Mouse (Mus musculus): ENCODE measurements around the gene Adam8.

The Adam8 gene

GRCm38 (mm10) chr7:139979011-139979719 is 13.2 kb downstream of the Adam8 start:
- peak; percentile 24 for DNase-seq (ENCODE audit: extremely low spot score, low spot score)

GRCm38 (mm10) chr7:139978278-139978892 is 14.0 kb downstream of the Adam8 start, which contains the start of gene 6430531B16Rik:
Gene 6430531B16Rik (minus strand): TSS chr7:139978755.
- DNase-seq (ENCODE audit: extremely low spot score, low spot score): peak; percentile 80

GRCm38 (mm10) chr7:139975471-139975870 is 16.9 kb downstream of the Adam8 start:
- DNase-seq (ENCODE audit: extremely low spot score, low spot score): no peak

DNA sequence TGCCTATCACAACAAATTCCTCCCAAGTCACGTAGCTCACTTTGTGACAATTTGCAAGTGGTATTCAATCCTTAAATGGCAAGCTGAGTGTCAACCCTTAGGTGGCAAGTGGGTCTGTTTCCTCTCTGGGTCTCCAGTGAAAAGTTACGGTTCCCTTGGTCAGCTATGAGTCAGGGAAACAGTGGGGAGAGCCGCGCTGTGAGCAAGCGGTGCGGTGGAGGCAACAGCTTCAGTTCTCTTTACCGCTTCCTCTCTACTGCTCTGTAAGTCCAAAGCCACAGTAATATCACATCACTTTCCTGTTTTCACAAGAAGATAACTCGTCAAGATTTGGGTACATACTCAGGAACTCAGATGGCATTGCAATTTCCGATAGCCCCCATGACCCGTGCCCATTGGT is 18.1 kb downstream of the Adam8 start:
- DNase-seq (ENCODE audit: extremely low spot score, low spot score): no peak

- no peak for DNase-seq (ENCODE audit: extremely low spot score, low spot score)
Observed at GRCm38 (mm10) chr7:139972923-139973331, 19.4 kb downstream of the Adam8 start.

DNA sequence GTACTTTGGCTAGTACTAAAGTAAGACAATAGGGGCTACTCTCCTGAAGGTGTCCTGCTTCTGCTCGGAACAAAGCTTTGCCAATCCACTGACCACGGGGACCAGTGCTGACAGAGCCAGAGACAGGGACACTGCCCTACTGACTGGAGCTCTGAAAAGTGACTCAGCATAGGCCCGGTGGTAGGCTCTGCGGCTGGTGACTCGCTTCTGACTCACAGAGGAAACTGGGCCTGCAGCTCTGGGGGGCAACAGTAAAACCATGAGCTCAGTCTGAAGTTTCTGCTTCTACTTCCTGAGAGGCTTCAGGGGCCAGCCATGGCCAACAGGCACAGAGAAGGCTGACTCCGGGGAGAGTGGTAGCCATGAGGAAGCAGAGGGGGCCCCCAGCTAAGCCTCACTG is 20.9 kb downstream of the Adam8 start:
- no peak for DNase-seq (ENCODE audit: extremely low spot score, low spot score)

DNA sequence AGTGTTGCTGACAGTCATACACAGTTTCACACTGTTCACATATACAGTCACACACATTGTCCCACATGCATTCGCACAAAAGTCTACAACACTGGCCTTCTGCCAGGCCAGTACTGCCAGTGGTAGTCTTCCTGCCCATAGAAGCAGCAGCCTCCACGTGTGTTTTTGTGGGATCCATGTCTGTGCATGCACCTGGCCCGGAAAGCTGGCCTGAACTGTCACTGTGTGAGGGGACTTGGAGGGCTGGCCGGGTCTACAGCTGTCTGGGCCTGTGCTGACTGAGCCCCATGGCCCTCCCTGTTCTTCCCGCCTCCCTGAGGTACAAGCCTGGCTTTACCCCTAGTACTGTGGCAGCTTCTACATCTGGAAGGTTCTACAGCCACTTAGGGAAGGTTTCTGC is 21.4 kb downstream of the Adam8 start:
- no peak for DNase-seq (ENCODE audit: extremely low spot score, low spot score)

- no peak for DNase-seq (ENCODE audit: extremely low spot score, low spot score)
Observed at GRCm38 (mm10) chr7:139970216-139970919, 22.0 kb downstream of the Adam8 start.

- peak; percentile 79 for DNase-seq (ENCODE audit: extremely low spot score, low spot score)
Observed at GRCm38 (mm10) chr7:139969348-139970130, 22.8 kb downstream of the Adam8 start.

GRCm38 (mm10) chr7:139968428-139968827 is 23.9 kb downstream of the Adam8 start:
- DNase-seq (ENCODE audit: extremely low spot score, low spot score): no peak

DNA sequence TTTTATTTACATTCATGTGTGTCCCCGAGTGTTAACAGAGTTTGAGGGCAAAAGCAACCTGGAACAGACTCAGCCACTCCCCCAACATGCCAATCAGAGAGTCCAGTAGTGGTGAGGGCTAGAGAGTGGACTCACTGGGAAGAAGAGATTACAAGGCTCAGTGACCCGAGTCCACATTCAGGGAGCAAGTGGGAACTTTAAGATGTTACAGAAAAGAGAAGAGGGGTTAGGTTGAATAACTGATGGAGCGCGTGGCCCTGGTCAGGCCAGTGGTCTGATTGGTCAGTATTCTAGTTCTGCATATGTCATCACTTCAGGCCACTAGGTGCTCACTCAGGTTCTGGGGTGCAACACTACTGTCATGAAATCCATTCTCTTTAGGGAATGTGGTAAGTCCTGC is 25.2 kb downstream of the Adam8 start:
- no peak for DNase-seq (ENCODE audit: extremely low spot score, low spot score)

- DNase-seq (ENCODE audit: extremely low spot score, low spot score): no peak
Observed at GRCm38 (mm10) chr7:139963814-139964213, 28.5 kb downstream of the Adam8 start.

GRCm38 (mm10) chr7:139961141-139961540 is 31.2 kb downstream of the Adam8 start:
- DNase-seq (ENCODE audit: extremely low spot score, low spot score): no peak

- no peak for DNase-seq (ENCODE audit: extremely low spot score, low spot score)
Observed at GRCm38 (mm10) chr7:139957958-139958357, 34.4 kb downstream of the Adam8 start.

DNA sequence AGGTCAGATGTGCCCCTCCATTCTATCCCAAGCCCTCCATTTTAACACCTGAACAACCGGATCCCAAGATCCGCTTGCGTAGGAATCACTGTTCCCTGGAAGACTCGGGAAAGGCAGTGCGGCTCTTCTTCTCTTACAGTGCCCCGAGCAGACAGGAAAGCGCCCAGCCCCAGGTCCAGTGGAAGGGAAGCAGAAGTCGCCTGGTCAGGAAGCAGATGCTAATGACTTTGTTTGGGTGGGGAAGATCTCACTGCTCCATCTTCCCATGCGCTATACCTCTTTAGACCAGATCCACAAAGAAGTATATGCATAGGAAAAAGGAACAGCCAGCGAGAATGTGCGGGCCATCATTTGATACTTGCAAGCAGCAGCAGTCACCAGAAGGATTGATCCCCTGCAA is 34.9 kb downstream of the Adam8 start:
- DNase-seq (ENCODE audit: extremely low spot score, low spot score): no peak

DNA sequence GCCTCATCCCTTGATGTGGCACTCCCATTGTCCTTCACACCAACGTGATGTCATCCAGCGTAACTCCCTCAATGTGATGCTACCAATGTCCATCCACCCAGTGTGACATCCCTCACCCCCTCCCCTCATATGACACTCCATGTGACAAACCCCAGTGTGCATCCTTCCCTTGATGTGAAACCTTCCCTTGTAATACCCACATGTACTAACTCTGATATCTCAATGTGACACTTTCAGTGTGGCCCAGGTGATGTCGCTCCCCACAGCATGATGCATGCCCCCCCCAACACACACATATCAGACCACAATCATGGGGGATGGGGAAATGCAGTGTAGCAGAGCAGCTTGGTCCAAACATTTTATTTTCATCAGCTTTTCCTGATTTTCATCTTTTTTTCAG is 35.7 kb downstream of the Adam8 start:
- DNase-seq (ENCODE audit: extremely low spot score, low spot score): no peak

- no peak for DNase-seq (ENCODE audit: extremely low spot score, low spot score)
Observed at GRCm38 (mm10) chr7:139955505-139955904, 36.9 kb downstream of the Adam8 start.

- DNase-seq (ENCODE audit: extremely low spot score, low spot score): no peak
Observed at GRCm38 (mm10) chr7:139951991-139952633, 40.2 kb downstream of the Adam8 start.

- DNase-seq (ENCODE audit: extremely low spot score, low spot score): no peak
Observed at GRCm38 (mm10) chr7:139951079-139951478, 41.3 kb downstream of the Adam8 start.

- DNase-seq (ENCODE audit: extremely low spot score, low spot score): peak; percentile 67
Observed at GRCm38 (mm10) chr7:139950283-139950971, 41.9 kb downstream of the Adam8 start.

DNA sequence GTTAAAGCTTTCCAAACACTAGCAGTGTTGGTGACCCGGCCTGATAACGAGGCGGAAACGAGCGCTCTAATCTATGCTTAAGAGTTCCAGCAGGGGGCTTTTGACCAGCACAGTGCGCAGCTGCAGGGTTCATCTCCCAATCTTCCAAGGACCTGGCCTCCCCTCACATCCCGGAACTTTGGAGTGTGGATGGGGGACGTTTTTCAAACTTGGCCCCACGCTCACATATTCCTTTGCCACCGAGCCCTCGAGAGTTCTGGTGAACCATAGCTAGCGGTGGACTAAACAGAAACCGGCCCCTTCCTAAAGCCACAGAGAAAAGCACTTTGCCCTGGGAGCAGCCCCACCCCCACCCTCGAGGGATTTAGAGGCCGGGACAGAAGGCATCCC is 42.5 kb downstream of the Adam8 start:
- peak; percentile 61 for DNase-seq (ENCODE audit: extremely low spot score, low spot score)

All from neural tube, embryonic 10.5 days (tissue).